Mouse (Mus musculus): ENCODE results near the gene Acsbg2.

DNA sequence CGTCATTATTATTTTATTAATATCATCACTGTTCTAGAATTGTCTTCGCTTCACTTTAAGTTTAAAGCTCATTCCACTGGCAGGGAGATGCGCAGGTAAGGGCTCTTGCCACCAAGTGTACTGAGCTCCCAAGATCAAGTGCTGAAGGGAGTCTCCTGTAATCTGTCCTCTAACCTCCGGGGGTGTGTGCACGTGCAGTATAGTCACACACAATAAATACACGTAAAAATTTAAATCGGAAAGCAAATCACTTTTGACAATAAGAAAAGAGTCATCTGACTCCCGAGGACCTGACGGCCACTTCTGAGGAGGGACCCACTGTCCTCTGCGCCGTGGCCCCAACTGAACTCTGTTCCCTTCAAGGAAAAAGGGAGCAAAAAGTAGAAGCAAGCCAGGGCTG is 45.1 kb downstream of the Acsbg2 start:
- no peak for TF ChIP-seq POLR2A (IDR thresholded peaks at IDR 0.05; ENCODE audit: borderline replicate concordance, low read depth, low read length)
- no peak for TF ChIP-seq CTCF (IDR thresholded peaks at IDR 0.05; ENCODE audit: low read depth, low read length)

Data from bone marrow macrophage, adult 2 months (primary cell).